Mouse (Mus musculus) heart, embryonic 16.5 days (tissue): ENCODE measurements around the gene Gm14597. TPM values are rescaled to one million over a fixed set of nuclear protein-coding genes. Genes with fewer than 3 reads are reported as not detected.
"Not testable (repeated sequence)": the region's sequence is repeated elsewhere in the genome, so short reads cannot be mapped to it uniquely, and the experiment has no call there.

Source experiments
- ATAC-seq: fragments of 200-750 bp; cut with Nextera tagmentation; replicated peaks from 2 replicates; pipeline ENCODE4 v1.8.0; 2017; ENCODE audit warnings: moderate number of reproducible peaks; ENCODE audit not compliant: insufficient read depth, low FRiP score; ENCODE audit errors: extremely low read depth
- H3K27ac ChIP-seq: fragments of 300-500 bp; sonication (generic); 2 replicates; pipeline ENCODE4 v1.5.1; 2014; ENCODE audit warnings: mild to moderate bottlenecking, low read length, control low read depth, moderate library complexity
- H3K27me3 ChIP-seq: fragments of 300-500 bp; sonication (generic); 2 replicates; pipeline ENCODE4 v1.6.1; 2014; ENCODE audit warnings: low read length, mixed read lengths; ENCODE audit not compliant: control insufficient read depth, insufficient read depth
- H3K36me3 ChIP-seq: fragments of 300-500 bp; sonication (generic); 2 replicates; pipeline ENCODE4 v1.6.1; 2014; ENCODE audit not compliant: control insufficient read depth, insufficient read depth
- H3K4me1 ChIP-seq: fragments of 300-500 bp; sonication (generic); 2 replicates; pipeline ENCODE4 v1.6.1; 2014; ENCODE audit warnings: low read length, mixed read lengths; ENCODE audit not compliant: control insufficient read depth, insufficient read depth
- H3K4me2 ChIP-seq: fragments of 300-500 bp; sonication (generic); 2 replicates; pipeline ENCODE4 v1.6.1; 2014; ENCODE audit warnings: low read depth, mild to moderate bottlenecking, control low read depth, low read length
- H3K4me3 ChIP-seq: fragments of 300-500 bp; sonication (generic); 2 replicates; pipeline ENCODE4 v1.5.1; 2014; ENCODE audit warnings: mild to moderate bottlenecking, control low read depth, low read length
- H3K9ac ChIP-seq: fragments of 300-500 bp; sonication (generic); 2 replicates; pipeline ENCODE4 v1.6.1; 2014; ENCODE audit warnings: low read length, control low read depth
- H3K9me3 ChIP-seq: fragments of 300-500 bp; sonication (generic); replicated peaks from 2 replicates; pipeline ENCODE4 v1.6.1; 2016; ENCODE audit warnings: low read length; ENCODE audit not compliant: control insufficient read depth
- WGBS: fragments of 180-500 bp; shearing (Covaris S2); extraction: QIAGEN DNeasy Blood & Tissue Kit; methylation state at CpG from one replicate; pipeline ENCODE4 v1.1.7; 2014; 5-methylcytosine and 5-hydroxymethylcytosine counted together
- polyA plus RNA-seq: library from polyadenylated mRNA; unstranded; fragments of >200 nt; fragmentation: Nextera tagmentation; extraction: Ambion mirVana; gene quantifications from 2 replicates; pipeline ENCODE4 v1.2.1, GENCODE M21; 2015

Gene Gm14597
- not detected in 2 replicates for polyA plus RNA-seq

DNA sequence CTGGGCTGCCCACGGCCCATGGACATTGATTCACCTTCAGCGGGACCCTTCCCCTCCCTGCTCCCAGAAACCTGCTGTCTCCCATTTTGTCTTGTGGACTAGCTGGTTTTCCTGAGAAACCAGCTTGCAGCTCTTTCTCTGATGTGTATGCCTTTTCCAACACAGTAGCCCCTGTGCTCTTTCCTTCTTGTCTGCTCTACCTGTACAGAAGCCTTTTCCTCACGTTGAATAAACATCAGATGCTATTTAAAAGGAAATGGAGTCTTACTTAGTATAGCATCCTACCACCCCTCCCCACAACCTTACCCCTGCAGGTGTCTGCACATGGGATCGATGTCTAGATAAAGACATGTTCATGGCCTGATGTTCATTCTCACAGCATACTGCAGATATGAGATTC lies at the start of gene Gm14597:
Gene Gm14597, minus strand, starts transcription at position 101 of the 400 bp plus-strand sequence.
- not testable (repeated sequence) for H3K27me3 ChIP-seq, H3K4me1 ChIP-seq, H3K36me3 ChIP-seq, ATAC-seq, H3K9me3 ChIP-seq
- peak within 1 kb of the TSS; percentile 73 for H3K27ac ChIP-seq
- 69% methylated on average over 3 of the region's 4 CpGs for WGBS
- H3K9ac ChIP-seq = peak within 1 kb of the TSS; percentile 75
- H3K4me2 ChIP-seq = peak within 1 kb of the TSS; percentile 69
- H3K4me3 ChIP-seq = peak within 1 kb of the TSS; percentile 60

DNA sequence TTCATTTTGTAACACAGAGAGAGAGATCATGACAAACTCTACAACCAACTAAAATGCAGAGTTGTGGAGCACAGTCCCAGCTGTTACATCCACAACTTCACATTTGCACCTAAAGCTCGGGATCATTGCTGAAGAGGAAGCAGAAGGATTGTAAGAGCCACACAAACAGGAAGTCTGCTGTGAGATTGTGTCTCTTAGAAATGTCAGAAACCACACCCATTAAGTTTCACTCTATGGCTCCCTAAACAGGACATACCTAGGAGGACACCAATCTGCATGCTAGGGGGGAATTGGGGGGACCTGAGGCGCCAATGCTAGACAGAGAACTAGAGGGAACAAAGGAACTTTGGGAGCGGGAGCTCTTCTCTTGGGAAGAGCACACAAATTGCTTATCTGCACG lies 44.1 kb upstream of the Gm14597 start:
- H3K4me1 ChIP-seq, H3K27me3 ChIP-seq, H3K9me3 ChIP-seq, H3K9ac ChIP-seq, H3K36me3 ChIP-seq, H3K4me3 ChIP-seq, ATAC-seq, H3K27ac ChIP-seq, H3K4me2 ChIP-seq: not testable (repeated sequence)
- 43% methylated on average over 4 of the region's 4 CpGs for WGBS

DNA sequence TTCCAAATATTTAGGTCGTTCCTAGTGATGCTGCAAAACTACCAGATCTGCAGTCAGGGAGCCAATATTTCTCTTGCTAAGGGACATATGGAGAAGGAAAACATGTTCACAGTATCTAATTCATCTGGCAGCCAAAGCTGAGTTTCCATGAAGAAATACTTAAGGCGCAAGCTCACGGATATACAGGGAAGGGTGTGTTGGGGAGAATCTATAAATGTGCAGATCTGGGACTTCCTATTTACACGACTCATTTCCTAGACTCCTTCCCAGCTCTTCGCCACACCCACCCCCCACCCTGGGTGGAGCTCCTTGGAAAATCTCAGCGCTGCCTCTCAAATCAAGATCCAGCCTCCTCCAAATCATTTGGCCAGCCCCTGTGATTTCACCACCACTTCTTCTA lies 37.1 kb upstream of the Gm14597 start:
- no peaks in the 10 kb centered on the region for H3K27me3 ChIP-seq
- H3K9me3 ChIP-seq = no peaks in the 10 kb centered on the region
- no peak overlapping the region for H3K27ac ChIP-seq
- no peaks in the 10 kb centered on the region for H3K36me3 ChIP-seq
- 0 out of 2 replicates have a peak, but pooled peaks cover 2% of the 10 kb centered on the region for H3K4me1 ChIP-seq
- no peak overlapping the region for H3K9ac ChIP-seq
- no peak overlapping the region for H3K4me3 ChIP-seq
- 74% methylated on average over 6 of the region's 6 CpGs for WGBS
- ATAC-seq = no peak
- H3K4me2 ChIP-seq = no peak overlapping the region

DNA sequence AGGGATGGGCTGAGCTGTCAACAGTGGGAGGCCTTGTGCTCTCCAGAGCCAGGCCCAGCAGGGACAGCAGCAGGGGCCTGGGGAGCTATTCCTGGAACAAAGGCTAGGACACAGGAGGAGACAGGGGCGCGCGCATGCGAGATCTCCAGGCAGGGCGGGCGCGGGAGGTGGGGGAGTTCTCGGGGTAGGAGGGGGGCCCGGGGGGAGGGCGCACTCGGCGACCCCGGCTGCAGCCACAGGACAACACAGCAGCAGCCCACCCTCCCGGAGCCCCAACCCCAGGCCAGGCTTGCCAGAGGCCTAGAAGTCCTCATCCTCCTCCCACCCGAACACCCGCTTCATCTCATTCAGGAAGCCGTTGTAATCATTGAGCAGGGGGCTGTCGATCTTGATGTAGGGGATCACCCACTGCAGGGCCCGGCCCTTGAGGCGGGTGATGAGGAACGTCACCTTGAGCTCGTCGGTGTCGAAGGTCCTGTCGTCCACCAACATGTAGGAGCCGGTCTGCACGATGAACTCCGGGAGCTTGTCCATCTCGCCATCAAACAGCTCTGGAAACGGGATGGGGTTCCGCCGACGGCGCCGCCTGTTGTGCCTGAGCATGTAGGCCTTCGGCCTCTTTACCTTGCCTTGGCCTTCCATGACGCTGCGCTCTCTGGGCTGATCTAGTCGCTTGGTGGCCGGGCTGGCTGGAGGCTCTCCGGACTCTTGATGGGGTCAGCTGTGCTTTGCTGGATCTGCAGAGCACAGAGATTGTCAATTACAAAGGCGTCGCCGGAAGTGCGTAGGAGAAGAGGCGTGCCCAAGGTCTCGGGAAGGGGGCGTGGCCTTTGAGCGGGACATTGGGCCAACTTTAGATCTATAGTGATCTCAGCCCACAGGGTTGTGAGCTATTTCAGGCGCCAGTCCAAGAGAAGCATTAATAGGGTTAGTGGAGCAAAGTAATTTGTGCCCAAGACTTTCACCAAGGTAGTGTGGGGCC lies 34.5 kb upstream of the Gm14597 start, which contains the start of gene Rtl8a:
Gene Rtl8a, minus strand, starts transcription at position 703 of the 982 bp plus-strand sequence.
- WGBS = 26% methylated on average over 11 of the region's 50 CpGs
- Histone ChIP-seq H3K4me3 (peak within 1 kb of the TSS; percentile 37), H3K4me2 (peak within 1 kb of the TSS; percentile 52), H3K9ac (peak within 1 kb of the TSS; percentile 20; the same call in 1 of the 2 replicates), H3K27ac (peak within 1 kb of the TSS; percentile 85)
- not testable (repeated sequence) for H3K27me3 ChIP-seq, H3K36me3 ChIP-seq, H3K9me3 ChIP-seq, H3K4me1 ChIP-seq
- ATAC-seq = peak; percentile 93

DNA sequence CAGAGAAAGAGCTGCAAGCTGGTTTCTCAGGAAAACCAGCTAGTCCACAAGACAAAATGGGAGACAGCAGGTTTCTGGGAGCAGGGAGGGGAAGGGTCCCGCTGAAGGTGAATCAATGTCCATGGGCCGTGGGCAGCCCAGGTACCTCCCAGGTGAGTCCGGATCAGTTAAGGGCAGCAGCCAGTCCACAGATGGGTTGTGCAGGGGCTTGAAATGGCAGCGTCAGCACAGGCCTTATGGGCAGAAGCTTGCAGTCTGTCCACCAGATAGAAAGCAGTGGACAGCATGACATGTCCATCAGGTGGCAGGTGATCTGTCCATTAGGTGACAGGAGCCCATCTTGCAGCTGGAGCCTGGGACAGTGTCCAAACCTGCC lies 33.8 kb upstream of the Gm14597 start:
- not testable (repeated sequence) for H3K9ac ChIP-seq, H3K27ac ChIP-seq, H3K36me3 ChIP-seq, H3K4me1 ChIP-seq, H3K9me3 ChIP-seq, H3K27me3 ChIP-seq, ATAC-seq
- peak overlapping the region; percentile 29; the same call in 1 of the 2 replicates for H3K4me3 ChIP-seq
- H3K4me2 ChIP-seq = peak overlapping the region; percentile 52
- 55% methylated on average over 3 of the region's 4 CpGs for WGBS

DNA sequence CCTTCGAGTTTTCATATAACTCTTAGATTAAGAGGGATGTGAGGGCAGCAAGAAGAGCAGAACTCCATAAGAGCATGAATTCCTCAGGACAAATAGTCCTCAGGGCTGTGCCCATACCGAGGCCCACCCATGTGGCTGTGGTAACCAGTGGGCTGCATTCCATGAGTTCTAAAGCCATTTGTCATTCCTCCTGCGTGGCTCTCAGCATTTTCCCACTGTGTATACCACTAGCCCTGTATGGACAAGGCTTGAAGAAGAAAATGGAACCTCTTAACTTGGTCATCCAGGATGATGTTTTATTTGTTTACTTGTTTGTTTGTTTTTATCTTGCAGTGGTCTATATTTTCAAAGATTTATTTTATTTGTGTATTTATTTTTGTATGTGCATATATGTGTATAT lies 29.3 kb upstream of the Gm14597 start:
- not testable (repeated sequence) for H3K27ac ChIP-seq, H3K27me3 ChIP-seq, H3K4me3 ChIP-seq, H3K9ac ChIP-seq, H3K36me3 ChIP-seq, ATAC-seq, H3K9me3 ChIP-seq, H3K4me2 ChIP-seq, H3K4me1 ChIP-seq
- WGBS = 43% methylated on average over 3 of the region's 3 CpGs

DNA sequence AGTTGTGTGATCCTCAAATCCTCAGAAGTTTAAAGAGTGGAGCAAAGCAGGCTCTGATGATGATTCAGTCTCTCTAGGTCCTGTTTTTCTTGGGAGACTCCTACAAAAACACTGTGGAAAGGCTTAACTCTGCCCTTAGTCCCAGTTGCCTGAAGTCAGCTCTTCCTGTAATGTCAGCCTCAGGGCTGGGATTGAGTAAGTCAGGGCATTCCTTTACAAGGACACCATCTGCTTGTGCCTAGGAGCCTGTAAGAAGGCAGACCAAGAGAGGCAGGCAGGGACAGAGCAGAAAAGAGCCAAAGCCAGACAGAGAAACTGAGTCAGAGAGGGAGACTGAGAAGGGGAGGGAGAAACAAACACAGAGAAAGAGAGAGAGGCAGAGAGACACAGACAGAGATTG lies 2.6 kb upstream of the Gm14597 start:
- H3K4me1 ChIP-seq, H3K4me3 ChIP-seq, H3K9me3 ChIP-seq, ATAC-seq, H3K27ac ChIP-seq, H3K9ac ChIP-seq, H3K4me2 ChIP-seq, H3K27me3 ChIP-seq, H3K36me3 ChIP-seq: not testable (repeated sequence)

DNA sequence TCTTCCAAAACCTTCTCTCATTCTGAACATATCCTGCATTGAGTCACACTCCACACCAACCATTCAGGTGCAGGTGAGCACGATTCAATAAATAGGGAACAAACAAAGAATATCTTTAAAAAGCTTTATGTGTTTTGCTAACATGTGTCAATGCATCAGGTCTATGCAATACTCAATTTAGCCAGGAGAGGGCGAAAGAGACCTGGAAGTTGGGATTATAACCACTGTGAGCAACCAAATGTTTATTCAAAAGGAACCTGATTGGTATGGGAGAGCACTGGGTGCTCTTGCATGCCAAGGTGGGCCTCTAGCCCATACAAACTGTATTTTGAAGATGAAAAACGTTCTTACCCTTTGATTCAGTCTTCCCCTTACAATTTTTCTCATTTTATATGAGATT lies 1.8 kb upstream of the Gm14597 start:
- no peaks in the 10 kb centered on the region for H3K4me1 ChIP-seq
- H3K27me3 ChIP-seq = no peaks in the 10 kb centered on the region
- ATAC-seq = no peak
- no peak overlapping the region for H3K4me3 ChIP-seq
- H3K36me3 ChIP-seq = no peaks in the 10 kb centered on the region
- H3K27ac ChIP-seq = no peak overlapping the region
- H3K4me2 ChIP-seq = no peak overlapping the region
- WGBS = 3% methylated on average over 3 of the region's 3 CpGs
- H3K9ac ChIP-seq = no peak overlapping the region
- H3K9me3 ChIP-seq = no peaks in the 10 kb centered on the region

DNA sequence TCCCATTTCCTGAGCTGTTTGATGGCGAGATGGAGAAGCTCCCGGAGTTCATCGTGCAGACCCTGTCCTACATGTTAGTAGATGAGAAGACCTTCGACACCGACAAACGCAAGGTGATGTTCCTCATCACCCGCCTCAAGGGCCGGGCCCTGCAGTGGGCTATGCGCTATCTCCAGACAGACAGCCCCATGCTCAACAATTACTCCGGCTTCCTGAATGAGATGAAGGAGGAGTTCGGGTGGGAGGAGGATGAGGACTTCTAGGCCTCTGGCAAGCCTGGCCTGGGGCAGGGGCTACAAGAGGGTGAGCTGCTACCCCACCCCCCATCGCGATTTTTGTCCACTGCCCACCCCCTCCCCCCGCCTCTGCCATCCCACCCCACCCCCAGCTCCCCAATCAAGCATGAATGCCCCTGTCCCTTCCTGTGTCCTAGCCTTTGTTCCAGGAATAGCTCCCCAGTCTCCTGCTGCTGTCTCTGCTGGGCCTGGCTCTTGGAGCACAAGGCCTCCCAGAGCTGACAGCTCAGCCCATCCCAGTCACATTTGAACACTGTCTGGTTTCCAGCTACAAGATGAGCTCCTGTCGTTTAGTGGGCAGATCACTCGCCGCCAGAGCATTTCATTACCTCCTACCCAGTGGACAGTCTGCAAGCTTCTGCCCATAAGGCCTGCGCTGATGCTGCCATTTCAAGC lies 511 bp downstream of the Gm14597 start:
- H3K4me2 ChIP-seq = peak overlapping the region; percentile 69
- H3K4me1 ChIP-seq = no peaks in the 10 kb centered on the region
- peak overlapping the region; percentile 60 for H3K4me3 ChIP-seq
- H3K9ac ChIP-seq = peak overlapping the region; percentile 75
- peak overlapping the region; percentile 73 for H3K27ac ChIP-seq
- no peaks in the 10 kb centered on the region for H3K36me3 ChIP-seq
- no peaks in the 10 kb centered on the region for H3K9me3 ChIP-seq
- ATAC-seq = 0 out of 2 replicates have a peak, but pooled peaks have one; percentile 22
- WGBS = 21% methylated on average over 18 of the region's 18 CpGs
- H3K27me3 ChIP-seq = no peaks in the 10 kb centered on the region
